Mouse (Mus musculus) ZHBTc4 (cell line): ENCODE results near the gene Clybl.
A peak's percentile ranks its signal among the peaks of the same experiment; 100 is the strongest.

Source experiments
- DNase-seq: peaks from one replicate; pipeline ENCODE4 v3.0.0-alpha.2; 2011; ENCODE audit warnings: low read depth, low spot score

Clybl gene

GRCm38 (mm10) chr14:122246919-122247859 lies 65.7 kb downstream of the Clybl start:
- no peak for DNase-seq

DNA sequence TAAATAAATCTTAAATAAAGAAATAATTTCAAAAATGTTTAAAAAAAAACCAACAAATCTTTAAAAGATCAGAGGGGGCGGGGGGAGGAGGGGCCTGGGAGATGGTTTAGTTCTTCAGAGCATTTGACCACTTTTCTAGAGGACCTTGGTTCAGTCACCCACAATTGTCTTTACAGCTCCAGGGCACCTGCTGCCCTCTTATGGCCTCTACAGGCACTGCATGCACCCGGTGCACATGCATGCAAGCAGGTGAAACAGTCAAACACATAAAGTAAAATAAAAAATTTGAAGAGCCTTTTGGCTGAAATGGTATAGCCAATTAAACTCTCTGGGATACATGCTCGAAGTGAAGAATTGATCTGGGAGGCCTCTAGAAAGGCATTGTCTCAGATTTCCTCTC lies 67.6 kb downstream of the Clybl start:
- DNase-seq = peak; percentile 76

- DNase-seq = no peak
Observed at GRCm38 (mm10) chr14:122251346-122251745, 69.8 kb downstream of the Clybl start.

DNA sequence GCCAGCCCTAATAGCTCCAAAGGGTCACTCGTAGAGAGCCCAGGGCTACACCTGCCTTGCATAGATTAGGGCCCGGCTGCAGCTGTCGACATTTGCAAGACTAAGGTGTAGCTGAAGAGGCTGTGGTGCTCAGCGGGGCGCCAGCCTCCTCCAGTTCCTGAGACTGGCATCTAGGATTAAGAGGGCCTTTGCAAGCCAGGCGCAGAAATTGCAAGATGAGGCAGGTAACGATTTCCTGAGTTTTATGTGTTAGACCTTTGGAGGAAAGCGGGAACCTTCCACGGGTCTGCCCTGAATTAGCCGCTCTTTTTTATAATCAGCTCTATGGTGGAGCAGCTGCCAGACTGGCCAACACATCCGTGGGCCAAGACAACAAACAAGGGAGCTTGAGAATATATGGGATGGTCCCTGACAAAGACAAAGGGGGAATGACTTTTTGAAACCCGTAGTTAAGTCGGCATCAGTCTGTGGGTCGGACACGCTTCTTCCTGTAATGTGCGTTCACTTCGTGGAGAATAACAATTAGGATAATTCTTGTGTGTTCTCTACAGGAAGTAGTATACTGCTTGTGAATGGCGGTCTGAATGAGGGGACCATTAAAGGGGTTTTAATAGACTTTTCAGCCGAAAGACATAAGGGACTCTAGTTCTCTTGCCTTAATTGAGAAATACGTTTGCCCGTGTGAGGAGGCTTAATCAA lies 74.2 kb downstream of the Clybl start:
- peak; percentile 94 for DNase-seq

GRCm38 (mm10) chr14:122256261-122256634 lies 74.7 kb downstream of the Clybl start:
- DNase-seq = no peak

DNA sequence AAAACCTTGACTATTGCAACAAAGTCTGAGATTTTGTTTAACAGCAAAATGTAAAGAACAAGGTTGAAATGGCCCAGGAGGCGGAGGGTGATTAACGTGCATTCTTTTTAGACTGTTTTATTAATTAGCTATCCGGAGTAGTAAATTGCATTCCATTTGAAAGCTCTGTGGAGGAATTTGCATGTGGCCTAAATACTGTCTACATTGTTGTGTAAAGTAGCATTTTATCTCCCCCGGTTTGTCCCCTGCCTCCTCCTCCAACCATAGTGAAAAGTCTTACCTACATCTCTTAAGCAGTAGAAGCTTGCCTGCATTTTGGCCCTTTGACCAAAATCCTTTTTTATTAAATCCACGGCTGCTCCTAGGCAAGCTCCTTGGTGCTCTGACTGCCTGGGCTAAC lies 76.8 kb downstream of the Clybl start:
- DNase-seq = no peak

GRCm38 (mm10) chr14:122261250-122261649 lies 79.7 kb downstream of the Clybl start:
- DNase-seq = no peak

- DNase-seq = peak; percentile 75
Observed at GRCm38 (mm10) chr14:122262851-122263659, 81.6 kb downstream of the Clybl start.

GRCm38 (mm10) chr14:122265214-122265613 lies 83.7 kb downstream of the Clybl start:
- no peak for DNase-seq

- DNase-seq = peak; percentile 42
Observed at GRCm38 (mm10) chr14:122267590-122267989, 86.1 kb downstream of the Clybl start.

GRCm38 (mm10) chr14:122271104-122271746 lies 89.7 kb downstream of the Clybl start:
- DNase-seq = peak; percentile 55

GRCm38 (mm10) chr14:122277142-122277541 lies 95.6 kb downstream of the Clybl start:
- DNase-seq = peak; percentile 80

DNA sequence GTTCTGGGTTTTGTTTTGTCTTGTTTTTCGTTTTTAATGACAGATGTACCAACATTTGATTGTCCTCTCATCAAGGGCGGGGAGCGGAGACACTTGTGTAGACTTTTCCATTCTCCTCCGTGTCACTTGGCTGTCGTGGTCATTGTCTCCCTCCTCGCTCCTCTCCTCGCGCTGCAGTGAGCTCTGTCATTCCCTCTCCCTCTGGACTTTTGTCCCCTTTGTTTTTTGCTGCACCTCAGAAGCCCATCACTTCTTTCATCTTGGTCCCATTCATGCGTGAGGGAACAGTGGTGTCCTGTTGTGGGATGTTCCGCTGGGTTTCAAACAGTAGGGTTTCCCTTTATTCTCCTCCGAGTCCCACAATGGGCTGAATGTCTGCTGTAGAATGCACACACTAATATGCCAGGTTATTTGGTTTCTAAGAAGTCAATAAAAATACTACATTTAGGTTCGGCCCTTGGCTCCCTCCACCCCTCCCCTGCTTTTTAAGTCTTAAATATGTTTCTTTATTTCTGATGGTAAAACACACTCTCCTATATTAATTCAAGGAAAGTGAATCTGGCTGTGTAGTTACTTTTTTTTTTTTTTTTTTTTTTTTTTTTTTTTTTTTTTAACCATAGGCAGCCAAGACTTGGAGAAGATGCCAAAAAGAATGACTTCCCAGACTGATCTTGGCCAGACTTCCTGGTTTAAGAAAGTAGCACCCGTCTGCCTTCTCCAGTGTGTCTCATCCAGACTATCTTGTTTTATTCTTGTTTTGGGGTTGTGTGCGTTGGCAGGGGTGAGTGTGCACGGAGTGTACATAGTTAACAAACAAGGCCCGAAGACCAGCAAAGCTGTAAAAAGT lies 98.2 kb downstream of the Clybl start:
- no peak for DNase-seq

DNA sequence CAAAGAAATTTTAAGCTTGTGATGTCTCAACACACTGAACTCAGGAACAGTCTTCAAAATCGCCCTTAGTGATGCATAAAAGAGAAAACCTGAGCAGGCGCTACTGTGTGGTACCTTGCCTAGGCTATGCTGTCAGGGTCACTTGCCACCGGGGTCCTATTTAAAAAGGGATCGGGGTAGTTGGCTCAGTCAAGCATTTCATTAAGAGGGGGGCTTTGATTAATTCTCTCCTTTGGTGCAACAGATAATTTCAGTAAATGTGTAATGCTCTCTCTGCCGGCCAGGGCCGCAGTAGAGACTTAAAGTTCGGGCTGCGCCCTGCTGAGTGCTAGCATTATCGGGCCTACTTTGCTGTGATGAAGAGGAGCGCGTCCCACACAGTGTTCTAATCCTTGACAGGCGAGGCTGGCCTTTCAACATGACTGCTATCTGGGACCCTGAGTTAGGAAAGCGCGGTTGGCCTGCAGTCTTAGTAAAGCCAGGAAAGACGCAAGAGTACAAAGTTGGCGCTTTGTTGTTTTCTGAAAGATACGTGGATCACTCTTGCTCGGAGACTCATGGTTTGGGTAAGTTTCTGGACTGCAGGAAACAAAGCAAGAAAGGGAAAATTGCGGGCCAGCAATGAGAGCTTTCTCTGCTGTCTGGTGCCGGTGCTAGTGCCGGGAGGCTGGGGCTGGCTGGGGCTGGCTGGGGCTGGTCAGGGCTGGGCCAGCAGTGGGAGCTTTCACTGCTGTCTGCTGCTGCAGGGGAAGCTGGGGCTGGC lies 99.0 kb downstream of the Clybl start:
- DNase-seq = peak; percentile 91

DNA sequence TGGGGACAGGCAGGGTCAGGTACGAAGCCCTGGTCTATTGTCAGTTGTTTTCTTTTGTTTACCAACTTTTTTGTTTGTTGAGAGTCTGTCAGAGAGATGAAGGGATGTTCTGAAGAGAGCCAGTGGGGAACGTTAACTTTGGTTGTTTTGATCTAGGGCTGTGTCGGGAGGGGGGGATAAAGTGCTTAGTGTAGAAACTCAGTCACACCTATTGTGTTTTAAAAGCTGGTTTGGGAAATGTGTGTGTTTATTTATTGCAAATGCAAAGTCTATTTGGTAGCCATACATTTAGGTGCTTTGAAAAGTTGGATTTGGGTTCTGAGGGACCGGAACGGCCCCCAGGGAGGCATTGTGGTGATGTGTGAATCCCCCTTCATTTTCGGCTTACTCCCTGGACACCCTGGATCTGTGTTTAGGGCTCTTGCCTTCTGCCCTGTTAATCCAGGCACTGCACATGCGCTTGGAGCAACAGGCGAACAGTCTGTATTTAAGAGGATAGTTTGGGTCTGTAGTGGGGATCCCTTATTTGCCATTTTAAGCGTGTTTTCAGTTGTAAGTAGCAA lies 99.6 kb downstream of the Clybl start:
- no peak for DNase-seq

DNA sequence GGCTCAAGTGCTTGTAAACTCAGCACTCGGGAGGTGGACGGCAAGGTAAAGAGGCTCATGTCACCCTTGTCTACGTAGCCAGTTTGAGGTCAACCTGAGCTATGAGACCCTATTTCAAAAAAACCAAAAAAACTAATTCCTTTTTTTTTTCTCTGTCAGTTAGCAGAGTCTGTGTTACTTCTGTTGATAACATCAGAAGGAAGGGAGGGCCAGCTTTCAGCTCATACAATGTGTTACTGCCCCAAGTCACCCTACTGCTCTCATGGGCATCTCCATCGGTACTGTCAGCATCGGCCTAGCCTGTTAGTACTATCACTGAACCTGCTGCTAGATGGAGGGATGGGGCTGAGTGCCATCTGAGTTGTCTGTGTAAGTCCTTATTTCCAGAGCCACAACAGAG lies 102.5 kb downstream of the Clybl start:
- no peak for DNase-seq

GRCm38 (mm10) chr14:122296399-122296798 lies 114.9 kb downstream of the Clybl start:
- no peak for DNase-seq

- no peak for DNase-seq
Observed at GRCm38 (mm10) chr14:122296864-122297263, 115.4 kb downstream of the Clybl start.

DNA sequence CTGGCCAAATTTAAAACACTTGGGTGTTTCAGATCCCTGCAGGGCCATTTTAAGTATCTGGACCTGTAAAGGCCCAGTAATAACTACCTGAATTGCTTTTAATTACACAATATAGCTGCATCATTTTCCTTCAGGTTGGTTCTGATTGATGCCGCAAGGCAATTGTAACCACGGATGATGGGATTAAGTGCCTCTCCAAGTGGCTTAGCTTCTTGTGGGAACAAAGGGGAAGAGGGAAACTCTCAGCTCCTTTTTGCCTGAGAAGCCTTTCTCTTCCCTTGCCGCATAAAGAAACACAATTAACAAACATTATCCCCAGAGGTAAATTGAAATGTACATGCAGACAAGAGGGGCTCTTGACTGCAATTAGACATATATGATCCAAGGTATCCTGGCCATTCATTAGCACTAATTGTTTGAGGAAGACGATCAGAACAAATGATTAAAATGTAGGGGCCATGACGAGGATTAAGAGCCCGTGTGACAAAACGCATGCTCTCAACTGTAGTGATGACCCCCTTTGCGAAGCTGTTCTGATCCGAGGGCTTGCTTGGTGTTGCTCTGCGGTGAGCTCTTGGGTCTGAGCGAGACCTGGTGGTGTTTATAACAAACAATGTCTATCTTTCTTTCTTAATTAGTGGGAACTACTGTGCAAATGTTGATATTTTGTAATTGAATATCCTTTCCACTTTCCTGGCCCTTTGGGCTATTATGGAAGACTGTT lies 116.0 kb downstream of the Clybl start:
- DNase-seq = no peak
